Mouse (Mus musculus): ENCODE measurements around the gene Foxl2.
A peak's percentile ranks its signal among the peaks of the same experiment; 100 is the strongest.

Foxl2 gene

GRCm38 (mm10) chr9:98961591-98962477, 6.7 kb downstream of the Foxl2 start:
- no peak for DNase-seq (ENCODE audit: low read depth, low spot score)

- DNase-seq (ENCODE audit: low read depth, low spot score) = no peak
Measured at GRCm38 (mm10) chr9:98962478-98963142, 7.5 kb downstream of the Foxl2 start.

- DNase-seq (ENCODE audit: low read depth, low spot score) = no peak
Measured at GRCm38 (mm10) chr9:98963661-98964060, 8.6 kb downstream of the Foxl2 start.

GRCm38 (mm10) chr9:98965084-98965483, 10.0 kb downstream of the Foxl2 start:
- no peak for DNase-seq (ENCODE audit: low read depth, low spot score)

GRCm38 (mm10) chr9:98973101-98973521, 18.0 kb downstream of the Foxl2 start:
- DNase-seq (ENCODE audit: low read depth, low spot score) = no peak

GRCm38 (mm10) chr9:98973561-98973960, 18.5 kb downstream of the Foxl2 start:
- DNase-seq (ENCODE audit: low read depth, low spot score) = no peak

GRCm38 (mm10) chr9:98974898-98975297, 19.8 kb downstream of the Foxl2 start:
- no peak for DNase-seq (ENCODE audit: low read depth, low spot score)

- no peak for DNase-seq (ENCODE audit: low read depth, low spot score)
Measured at GRCm38 (mm10) chr9:98976081-98976480, 21.0 kb downstream of the Foxl2 start.

GRCm38 (mm10) chr9:98976520-98976919, 21.4 kb downstream of the Foxl2 start:
- peak; percentile 36 for DNase-seq (ENCODE audit: low read depth, low spot score)

- DNase-seq (ENCODE audit: low read depth, low spot score) = peak; percentile 88
Measured at GRCm38 (mm10) chr9:98979431-98980416, 24.6 kb downstream of the Foxl2 start.

- DNase-seq (ENCODE audit: low read depth, low spot score) = peak; percentile 97
Measured at GRCm38 (mm10) chr9:98985800-98986475, 30.9 kb downstream of the Foxl2 start, which contains the start of gene Faim. Gene Faim (plus strand): TSS chr9:98986373.

- peak; percentile 25 for DNase-seq (ENCODE audit: low read depth, low spot score)
Measured at GRCm38 (mm10) chr9:98986476-98987096, 31.5 kb downstream of the Foxl2 start.

- DNase-seq (ENCODE audit: low read depth, low spot score) = no peak
Measured at GRCm38 (mm10) chr9:98987131-98987530, 32.0 kb downstream of the Foxl2 start.

- no peak for DNase-seq (ENCODE audit: low read depth, low spot score)
Measured at GRCm38 (mm10) chr9:98994103-98994502, 39.0 kb downstream of the Foxl2 start.

GRCm38 (mm10) chr9:98999881-99000339, 44.8 kb downstream of the Foxl2 start:
- no peak for DNase-seq (ENCODE audit: low read depth, low spot score)

GRCm38 (mm10) chr9:99001326-99001725, 46.2 kb downstream of the Foxl2 start:
- no peak for DNase-seq (ENCODE audit: low read depth, low spot score)

Measured in 3T3-L1 (cell line).